Mouse (Mus musculus): ENCODE measurements around the gene Cpa2.

- TF ChIP-seq CTCF (IDR thresholded peaks at IDR 0.05): no peak
- no peak for TF ChIP-seq EP300 (IDR thresholded peaks at IDR 0.05)
These were observed 5.3 kb downstream of the Cpa2 start for GRCm38 (mm10) chr6:30546571-30547273.

Measured in lung, postnatal 0 days (tissue).